Mouse (Mus musculus): ENCODE measurements around the gene Ebf1. TPM values are rescaled to one million over a fixed set of nuclear protein-coding genes. Genes with fewer than 3 reads are reported as not detected.

Ebf1 gene
- total RNA-seq, 2 experiments from 2014 or later = 19.7 to 22.8 TPM

DNA sequence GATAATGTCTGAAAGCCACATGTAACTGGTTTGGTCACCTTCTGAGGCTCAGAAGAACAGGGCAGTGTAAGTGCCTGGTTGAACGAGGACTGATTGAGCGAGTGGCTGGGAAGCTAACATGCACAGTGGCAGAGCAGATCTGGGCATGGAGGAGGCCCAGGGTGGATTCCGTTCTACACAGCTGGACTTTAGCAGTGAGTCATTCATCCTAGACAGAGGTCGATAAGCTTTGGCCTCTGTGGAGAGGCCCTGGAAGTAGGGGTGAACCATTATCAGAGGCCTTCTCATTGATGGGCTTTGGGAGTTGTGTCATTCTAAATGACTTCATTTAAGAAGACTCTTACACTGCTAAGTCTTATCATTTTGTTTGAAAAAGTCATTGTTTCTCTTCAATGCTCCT is 250.3 kb downstream of the Ebf1 start:
- intact Hi-C loops (cut with DNase I) = no loop called here
- DNase-seq = no peak

DNA sequence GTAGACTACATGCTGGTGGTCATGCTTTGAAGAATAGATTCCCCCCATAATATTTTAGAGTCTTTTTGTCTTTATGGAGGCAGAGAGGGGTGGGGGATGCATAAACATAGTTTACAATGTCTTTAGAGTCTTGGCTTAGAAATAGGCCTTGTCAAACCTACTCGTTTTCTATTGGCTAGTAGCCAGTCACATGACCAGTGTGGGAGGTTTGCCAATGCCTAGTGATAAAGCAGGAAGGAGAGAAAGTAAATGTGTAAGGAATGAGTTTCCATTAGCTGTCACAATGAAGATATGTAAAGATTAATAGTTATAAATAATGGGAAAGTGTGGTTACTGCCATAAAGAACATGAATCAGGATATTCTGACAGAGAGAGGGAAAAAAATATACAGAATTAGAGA is 256.8 kb downstream of the Ebf1 start:
- DNase-seq = no peak

DNA sequence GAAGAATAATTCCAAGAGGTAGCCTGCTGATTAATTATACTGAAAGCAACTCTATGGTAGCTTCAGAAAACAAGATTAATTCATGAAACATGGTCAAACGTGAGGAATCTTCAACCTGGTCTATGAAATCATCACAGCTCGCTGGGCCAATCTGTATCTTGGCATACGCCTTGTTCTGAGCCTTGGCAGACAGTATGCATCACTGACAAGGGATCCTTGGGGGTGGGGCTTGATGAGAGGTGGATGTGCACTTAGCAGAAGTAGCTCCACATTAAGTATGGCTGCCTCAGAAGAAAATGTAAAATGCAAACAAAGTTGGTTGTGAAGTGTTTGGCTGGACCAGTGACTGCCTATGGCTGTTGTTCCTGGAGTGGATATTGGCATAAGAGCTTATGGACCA is 258.1 kb downstream of the Ebf1 start:
- intact Hi-C loops (cut with DNase I) = no loop called here

More for the DNA sequence above, 256.8 kb downstream of the Ebf1 start:
- intact Hi-C loops (cut with DNase I) = no loop called here

DNA sequence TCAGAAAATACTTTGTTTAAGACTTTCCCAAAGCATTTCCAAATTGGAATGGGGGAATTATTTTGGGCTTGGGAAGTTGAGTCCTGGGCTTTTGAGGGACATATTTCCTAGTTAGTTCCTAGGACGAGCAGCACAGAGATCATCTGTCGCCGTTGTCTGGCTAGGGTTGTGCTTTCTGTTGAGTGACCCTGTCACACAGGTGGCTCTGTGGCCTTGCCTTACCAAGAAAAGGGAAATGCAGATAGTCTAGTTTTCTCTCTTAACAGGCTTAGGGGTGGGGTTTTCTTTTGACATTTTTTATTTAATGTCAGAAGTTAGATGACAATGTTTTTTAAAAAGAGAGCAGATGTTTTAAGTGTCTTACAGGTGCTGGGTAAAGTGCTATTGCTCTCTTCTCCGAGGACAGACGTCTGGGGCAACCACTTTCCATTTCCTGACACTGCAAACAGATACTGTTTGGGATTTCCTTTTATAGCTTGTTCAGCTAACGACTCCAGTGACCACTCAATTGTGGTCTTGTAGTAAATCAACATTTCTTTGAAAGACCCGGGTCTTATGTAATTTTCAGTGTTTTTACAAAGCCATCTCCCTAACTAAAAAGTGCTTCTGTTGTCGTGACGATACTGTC is 264.1 kb downstream of the Ebf1 start:
- intact Hi-C loops (cut with DNase I) = no loop called here
- no peak for DNase-seq

More for the DNA sequence above, 258.1 kb downstream of the Ebf1 start:
- DNase-seq = no peak

DNA sequence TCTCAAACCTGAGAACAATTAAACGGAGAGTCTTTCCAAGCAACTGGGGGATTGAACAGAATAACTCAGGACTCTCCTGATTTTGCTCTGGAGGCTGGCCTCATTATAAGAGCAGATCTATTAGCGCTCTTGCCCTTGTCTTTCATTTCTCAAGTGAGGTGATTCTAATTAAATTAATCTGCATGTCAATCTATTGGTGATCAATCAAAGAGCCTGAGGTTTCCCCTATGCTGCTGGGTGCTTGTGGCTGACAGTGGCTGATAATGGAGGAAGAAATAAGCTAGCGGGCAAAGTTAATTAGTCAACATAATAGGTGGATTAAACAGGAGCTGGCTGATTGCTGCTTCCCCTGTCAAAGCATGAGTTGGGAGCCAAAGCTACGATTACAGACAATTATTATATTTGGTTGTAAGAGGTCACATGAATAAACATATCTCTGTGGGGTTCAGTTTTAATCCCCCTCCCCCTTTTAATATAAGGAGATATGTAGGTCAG is 265.4 kb downstream of the Ebf1 start:
- intact Hi-C loops (cut with DNase I) = no loop called here
- DNase-seq = no peak

DNA sequence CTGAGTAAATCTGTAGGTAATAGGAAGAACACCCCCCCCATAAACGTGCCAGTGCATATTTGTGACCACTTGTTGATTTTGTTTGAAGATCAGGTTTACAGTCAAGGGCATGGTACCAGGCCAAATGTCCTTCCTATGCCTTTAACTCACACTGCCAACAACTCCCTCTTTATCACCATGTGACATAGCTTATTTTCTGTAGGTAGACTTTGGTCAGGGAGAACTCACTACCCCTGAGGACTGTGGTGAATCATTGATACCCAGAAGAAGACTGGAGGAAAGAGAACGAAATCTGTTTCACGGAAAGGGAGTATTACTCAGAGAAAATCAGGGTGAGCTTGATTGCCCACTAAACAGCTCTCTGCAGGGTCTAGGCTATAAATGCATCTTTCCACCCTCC is 267.2 kb downstream of the Ebf1 start:
- DNase-seq = no peak
- intact Hi-C loops (cut with DNase I) = no loop called here

DNA sequence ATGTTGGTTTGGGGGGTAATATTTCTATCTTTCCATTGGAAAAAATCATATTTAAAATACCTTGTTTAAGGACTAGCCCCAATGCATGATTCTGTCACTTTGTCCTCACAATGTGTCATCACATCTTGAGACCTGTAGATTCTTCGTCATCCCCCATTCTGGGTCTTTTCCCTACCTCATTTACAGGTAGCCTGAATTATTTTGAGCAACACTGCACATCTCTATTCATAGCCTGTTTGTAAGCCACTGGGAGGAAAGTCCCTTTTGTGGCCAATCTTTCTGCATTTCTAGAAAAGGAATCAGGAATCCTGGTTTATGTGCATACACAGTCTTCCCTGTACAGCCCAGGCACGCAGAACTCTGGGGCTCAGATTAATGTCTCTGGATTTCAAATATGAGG is 269.8 kb downstream of the Ebf1 start:
- no peak for DNase-seq
- intact Hi-C loops (cut with DNase I) = no loop called here

DNA sequence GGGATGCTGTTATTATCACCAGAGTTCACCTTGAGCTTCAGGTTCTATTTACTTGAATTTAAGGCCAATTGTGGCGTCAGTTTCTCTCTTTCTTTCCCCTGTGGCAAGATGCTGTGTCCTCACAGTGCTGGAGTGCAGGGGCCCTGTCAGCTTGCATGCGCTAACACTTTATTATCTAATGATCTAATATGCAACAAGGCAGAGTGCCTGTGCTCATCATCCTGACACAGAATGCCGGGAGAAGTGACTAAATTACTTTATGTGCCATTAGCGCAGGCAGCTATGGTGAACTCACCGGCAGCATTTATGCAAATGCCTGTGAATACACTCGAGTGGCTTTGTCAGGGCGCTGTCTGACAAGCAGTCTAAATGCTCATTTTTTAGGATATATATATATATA is 270.6 kb downstream of the Ebf1 start:
- DNase-seq = no peak
- intact Hi-C loops (cut with DNase I) = no loop called here

DNA sequence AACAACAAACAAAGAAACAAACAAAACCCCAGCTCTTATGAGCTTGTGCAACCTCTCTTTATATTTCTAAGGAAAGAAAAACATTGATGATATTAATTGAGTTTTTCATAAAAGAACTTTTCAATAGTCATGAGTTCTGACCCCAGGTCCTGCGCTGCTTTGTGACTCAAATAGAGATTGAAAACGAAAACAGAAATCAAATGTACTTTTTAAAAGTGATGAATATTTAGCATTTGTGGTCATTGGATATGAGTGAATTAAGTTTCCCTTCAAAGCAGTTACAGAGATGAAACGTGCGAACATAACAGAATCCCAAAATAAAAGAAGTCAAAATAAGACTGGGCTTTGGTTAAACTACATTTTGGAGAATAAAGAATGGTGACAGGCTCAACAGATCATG is 271.3 kb downstream of the Ebf1 start:
- intact Hi-C loops (cut with DNase I) = no loop called here
- no peak for DNase-seq

DNA sequence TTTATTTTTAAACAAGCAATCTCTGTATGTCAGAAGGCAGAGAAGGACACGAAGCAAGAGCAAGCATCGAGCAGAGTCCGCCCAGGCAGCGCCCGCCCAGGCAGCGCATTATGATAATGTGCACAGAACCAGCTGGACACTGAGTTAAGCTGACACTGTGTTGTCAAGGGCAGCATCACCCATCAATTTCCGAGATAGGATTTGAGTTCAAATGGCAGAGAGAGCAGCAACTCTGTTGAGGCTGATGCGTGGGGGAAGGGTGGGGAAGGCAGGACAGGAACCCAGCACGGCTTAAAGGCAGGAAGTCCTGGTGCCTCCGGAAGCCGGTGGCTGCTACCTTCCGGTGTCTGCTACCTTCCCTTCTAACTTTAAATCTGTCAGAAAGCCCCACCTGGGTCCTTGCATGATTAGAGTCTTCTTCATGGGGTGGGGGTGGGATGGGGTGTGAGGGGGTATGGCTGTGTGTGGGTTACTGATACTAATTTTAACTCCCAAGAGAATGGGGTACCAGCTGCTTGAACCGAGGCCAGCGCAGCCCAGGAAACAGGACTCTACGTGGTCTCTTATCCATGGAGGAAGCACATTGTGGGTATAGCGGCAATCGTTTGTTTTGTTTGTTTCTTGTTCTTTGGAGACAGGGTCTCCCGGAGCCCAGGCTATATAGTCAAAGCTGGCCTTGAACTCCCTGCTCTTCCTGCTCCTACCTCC is 275.9 kb downstream of the Ebf1 start:
- intact Hi-C loops (cut with DNase I) = no loop called here
- peak; percentile 9 to 21 for DNase-seq

DNA sequence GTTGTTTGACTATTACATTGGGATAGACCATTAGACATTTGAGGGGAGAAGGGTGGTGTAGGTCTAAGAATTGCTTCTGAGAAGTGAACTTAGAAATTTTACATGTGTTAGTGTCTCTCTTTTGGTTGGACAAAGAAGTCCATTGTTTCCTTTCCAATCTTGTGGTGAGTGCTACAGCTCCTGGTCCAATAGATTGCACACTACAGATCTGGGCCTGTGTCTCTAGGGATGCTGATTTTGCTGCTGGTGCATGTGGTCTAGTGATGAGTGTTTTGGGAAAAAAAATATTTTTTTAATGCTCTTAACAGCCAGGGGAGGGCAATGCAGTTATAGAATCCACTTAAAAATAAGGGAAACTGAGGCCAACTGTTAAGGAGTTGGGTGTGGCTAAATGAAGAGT is 276.9 kb downstream of the Ebf1 start:
- intact Hi-C loops (cut with DNase I) = no loop called here
- DNase-seq = no peak

DNA sequence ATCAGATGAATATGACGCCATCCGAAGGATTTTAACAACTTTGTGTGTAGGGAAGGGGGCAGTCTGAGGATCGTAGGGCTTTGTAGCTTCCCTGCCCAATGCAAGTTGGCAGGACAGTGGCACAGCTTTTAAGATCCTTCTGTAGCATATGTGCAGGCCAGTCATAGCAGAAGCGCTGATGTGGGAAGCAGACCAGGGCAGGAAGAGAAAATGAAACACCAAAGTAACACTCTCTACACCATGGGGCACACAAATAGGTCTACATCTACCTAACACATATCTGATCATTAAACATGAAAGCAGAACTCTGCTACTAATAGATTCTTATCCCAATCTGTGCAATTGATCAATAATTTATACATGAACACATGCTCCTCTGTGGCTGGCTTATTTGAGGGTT is 277.7 kb downstream of the Ebf1 start:
- DNase-seq = no peak
- intact Hi-C loops (cut with DNase I) = loop anchor here (5.0 kb wide), 1 partner anchor 277 kb away; the partner anchor contains the start of gene Ebf1

DNA sequence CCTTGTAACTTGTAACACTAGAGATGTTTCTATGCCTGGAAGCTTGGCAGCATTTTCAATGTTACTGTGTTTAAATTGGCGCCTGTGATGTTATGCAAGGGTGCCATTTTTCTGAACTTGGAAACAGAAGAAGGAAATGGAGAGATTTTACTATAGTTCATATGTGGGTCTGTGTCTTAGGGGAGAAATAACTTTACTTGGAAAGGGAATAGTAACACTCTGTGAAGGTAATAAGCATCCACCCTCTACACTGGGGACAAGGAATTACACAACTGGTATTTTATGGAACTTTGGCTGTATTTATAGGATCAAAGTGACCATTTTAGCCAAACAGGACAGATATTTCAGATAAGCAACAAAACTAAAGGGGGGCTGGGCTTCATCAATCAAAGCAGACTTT is 278.8 kb downstream of the Ebf1 start:
- intact Hi-C loops (cut with DNase I) = loop anchor here (5.0 kb wide), 1 partner anchor 279 kb away; the partner anchor contains the start of gene Ebf1
- no peak for DNase-seq

DNA sequence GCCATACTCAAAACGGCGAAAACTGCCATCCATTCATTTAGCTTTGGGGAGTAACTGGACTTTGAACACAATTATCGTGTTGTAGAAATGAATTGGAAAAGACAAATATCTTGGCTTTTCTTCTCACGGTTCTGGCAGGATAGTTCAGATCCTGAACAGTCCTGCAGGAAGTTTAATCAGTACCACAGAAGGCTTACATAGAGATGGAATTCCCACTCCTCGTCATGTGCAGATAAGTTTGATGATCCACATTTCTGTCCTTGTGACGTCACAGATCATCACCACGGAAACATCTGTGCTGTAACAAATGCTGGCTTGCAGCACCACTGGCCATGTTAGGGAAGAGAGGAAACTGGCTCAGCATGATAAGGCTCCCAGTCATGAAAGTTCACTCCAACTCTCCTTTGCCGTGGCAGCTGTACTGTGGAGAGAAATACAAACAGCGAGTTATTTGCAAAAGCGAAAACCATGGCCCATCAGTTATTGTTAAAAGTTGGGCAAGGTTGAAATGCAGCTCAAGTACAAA is 280.1 kb downstream of the Ebf1 start:
- DNase-seq = peak; percentile 43 to 50
- intact Hi-C loops (cut with DNase I) = loop anchor here (5.0 kb wide), 1 partner anchor 280 kb away; the partner anchor contains the start of gene Ebf1

DNA sequence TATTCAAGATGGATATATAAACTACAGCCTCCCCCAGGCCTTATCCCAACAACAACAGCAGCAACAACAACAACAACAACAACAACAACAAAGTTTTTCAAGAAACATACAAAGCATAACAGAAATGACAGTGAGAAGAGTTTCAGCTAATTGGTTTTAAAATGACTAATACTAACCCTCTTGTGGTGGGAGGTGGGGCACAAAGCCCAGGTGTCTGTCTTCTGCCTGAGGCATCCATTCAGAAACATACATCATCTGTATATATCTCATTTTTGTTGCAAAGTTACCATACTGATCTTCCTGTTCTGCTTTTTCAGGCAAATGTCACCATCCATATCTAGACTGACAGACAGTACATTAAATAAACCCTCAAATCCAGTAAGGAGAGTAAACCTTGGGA is 282.4 kb downstream of the Ebf1 start:
- intact Hi-C loops (cut with DNase I) = loop anchor here (5.0 kb wide), 1 partner anchor 282 kb away; the partner anchor contains the start of gene Ebf1

DNA sequence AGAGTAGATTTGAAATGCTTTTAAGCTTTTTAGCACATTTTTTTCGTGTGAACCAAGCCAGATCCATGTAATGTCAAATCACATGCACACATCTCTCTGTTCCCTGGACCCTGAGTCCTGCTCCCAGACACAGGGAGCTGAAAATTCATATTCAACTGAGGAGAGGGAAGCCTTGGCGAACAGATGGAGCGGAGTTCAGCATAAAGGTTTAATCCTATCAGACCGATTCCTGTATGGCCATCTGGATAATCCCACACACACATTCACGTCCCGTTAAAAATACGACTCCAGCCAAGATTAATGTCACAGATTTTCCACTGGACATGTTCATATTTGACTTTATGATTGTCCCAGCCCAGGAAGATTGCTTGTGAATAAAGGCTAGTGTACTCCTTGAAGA is 282.8 kb downstream of the Ebf1 start:
- intact Hi-C loops (cut with DNase I) = loop anchor here (5.0 kb wide), 1 partner anchor 283 kb away; the partner anchor contains the start of gene Ebf1
- no peak for DNase-seq

More for the DNA sequence above, 282.4 kb downstream of the Ebf1 start:
- no peak for DNase-seq

DNA sequence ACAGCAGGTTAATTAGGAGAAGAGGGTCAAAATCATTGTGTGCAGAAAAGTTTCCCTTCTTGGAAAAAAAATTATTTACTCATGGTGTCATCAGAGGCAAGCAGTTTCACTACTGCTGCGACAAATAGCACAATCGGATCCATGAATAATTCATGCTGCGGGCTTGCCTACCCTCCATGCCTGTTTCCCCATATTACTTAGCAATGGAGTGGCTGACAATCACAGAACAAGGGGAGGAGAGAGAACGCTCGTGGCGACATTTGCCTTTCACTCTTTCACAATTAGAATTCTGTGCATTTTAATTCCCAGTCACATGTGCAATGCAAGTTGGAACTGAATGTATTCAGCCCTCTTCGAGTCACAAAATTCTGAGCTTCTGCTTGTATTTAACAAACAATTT is 283.4 kb downstream of the Ebf1 start:
- intact Hi-C loops (cut with DNase I) = no loop called here
- no peak for DNase-seq

DNA sequence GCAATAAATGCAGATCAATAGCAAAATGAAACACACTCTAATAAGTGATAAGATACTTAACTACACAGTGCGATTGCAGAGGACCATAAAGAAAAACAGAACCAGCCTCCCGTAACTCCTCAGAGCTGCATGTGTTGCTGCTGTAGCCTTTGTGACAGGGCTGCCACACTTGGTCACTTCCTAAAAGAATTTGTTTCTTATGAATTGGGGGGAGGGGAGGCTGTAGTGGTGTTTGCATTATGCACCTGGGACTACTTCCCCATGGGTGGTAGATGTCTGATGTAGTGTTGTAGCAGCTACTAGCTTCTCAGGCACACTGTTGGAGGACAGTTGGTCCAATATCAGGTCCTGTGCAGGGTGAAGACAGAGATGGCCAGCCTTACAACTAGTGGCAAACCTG is 284.6 kb downstream of the Ebf1 start:
- intact Hi-C loops (cut with DNase I) = no loop called here
- DNase-seq = no peak

DNA sequence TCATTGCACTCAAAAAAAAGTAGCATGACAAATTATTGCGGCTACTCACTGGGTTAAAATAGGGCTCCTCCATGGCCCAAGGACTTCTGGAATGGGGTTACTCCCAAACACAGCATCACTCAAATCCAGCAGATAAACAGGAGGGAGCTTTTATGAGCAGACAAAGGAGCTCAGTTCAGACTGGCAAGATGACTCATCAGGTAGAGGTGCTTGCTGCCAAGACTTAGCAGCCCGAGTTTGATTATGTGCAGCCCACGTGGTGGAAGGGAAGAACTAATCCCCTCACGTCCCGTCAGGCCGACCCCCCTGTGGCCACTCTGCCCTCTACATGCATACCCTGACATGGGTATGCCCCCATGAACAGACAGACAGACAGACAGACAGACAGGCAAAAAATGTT is 285.0 kb downstream of the Ebf1 start:
- no peak for DNase-seq
- intact Hi-C loops (cut with DNase I) = no loop called here

DNA sequence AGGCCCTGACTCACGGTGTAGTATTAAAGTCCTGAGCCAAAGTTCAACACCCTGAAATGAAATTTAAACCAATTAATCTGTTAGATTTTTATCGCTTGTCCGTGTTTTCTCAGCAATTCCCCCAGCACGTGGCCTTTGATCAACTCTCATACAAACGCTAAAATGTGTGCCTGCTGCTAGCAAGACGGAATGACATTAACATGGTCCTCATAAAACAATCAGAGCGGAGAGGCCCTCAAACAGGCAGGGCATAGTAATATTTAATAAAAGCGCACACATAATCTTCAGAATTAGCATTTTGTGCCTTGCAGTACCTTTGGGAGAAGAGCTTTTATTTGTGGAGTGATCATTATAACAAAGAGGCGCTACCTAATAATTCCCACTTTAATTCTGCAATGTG is 287.0 kb downstream of the Ebf1 start:
- DNase-seq = no peak

DNA sequence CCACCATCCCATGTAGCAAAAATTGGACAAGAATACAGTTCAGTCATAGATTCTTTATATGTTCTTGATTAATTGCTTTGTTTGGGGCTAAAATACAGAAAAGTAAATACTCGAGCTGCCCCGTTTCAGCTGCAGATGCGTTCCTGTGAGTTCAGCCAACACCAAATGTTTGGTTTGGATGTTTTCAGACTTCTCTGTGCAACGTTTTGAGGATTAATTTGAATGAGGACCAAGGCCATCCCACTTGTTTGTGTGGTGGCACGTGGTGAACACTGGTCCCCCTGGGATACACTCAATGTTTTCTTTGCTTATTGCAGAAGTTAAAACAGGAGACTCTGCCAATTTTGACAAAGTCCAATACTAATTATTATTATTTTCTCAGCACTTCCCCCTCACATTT is 289.3 kb downstream of the Ebf1 start:
- intact Hi-C loops (cut with DNase I) = no loop called here

More for the DNA sequence above, 287.0 kb downstream of the Ebf1 start:
- intact Hi-C loops (cut with DNase I) = no loop called here

DNA sequence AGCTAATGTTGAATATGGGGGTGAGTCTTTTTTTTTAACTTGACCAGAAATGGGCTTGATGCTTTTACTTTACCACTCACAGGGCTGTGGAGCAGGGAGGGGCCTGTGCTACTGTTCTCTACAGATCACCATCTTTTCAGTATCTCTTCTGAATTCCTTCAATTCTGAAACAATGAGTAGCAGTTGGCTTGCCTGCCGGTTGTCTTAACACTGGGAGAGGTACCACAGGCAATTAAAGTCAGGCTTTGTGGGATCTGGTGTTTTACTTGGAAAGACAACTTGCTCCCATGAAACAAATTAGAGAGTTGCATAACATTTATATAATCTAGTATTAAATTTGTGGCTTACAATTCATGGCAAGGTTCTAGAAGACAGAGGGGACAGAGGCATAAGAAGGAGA is 294.6 kb downstream of the Ebf1 start:
- intact Hi-C loops (cut with DNase I) = no loop called here
- DNase-seq = no peak

More for the DNA sequence above, 289.3 kb downstream of the Ebf1 start:
- peak; percentile 19 to 29 for DNase-seq

Data from heart, postnatal 14 days (tissue).